Mouse (Mus musculus): ENCODE measurements around the gene Abhd14a. TPM values are rescaled to one million over a fixed set of nuclear protein-coding genes. Genes with fewer than 3 reads are reported as not detected.
A peak's percentile ranks its signal among the peaks of the same experiment; 100 is the strongest.

Gene Abhd14a
- polyA plus RNA-seq, 1 experiment from 2014 or later = 51.9 TPM

DNA sequence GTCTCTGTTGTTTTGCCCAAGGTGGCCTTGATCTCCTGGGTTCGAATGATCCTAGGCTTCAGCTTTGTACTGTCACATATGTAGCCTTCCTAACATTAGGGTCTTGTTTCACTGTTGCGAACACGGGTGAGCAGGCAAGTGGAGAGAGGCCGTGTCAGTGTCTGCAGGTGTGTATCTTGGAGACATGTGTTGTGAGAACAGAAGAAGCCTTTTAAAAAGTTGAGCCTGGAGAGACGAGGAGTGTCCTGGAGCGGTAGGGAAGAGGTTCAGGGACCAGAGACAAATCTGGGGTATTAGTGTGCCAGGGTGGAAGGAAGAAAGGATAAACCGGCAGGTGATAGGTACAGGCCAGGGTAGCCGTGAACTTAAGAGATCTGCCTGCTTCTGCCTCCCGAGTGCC is 30.6 kb upstream of the Abhd14a start:
- H3K27ac ChIP-seq (ENCODE audit: low read depth, low read length) = no peak overlapping the region
- H3K36me3 ChIP-seq (ENCODE audit: control insufficient read depth, insufficient read depth, low read length) = peaks cover 29% of the 10 kb centered on the region
- no peaks in the 10 kb centered on the region for H3K27me3 ChIP-seq (replicated peaks; ENCODE audit: control insufficient read depth, insufficient read depth, low read length)
- no peak for DNase-seq (ENCODE audit: low spot score)
- H3K4me1 ChIP-seq (ENCODE audit: control insufficient read depth, insufficient read depth, low read length) = peaks cover 7% of the 10 kb centered on the region; the same call in 1 of the 2 replicates
- peak overlapping the region; percentile 58 for H3K9ac ChIP-seq (ENCODE audit: low read length)
- peak overlapping the region; percentile 75 for H3K4me2 ChIP-seq (ENCODE audit: low read length)
- no peaks in the 10 kb centered on the region for H3K9me3 ChIP-seq (replicated peaks; ENCODE audit: control insufficient read depth, low read length)
- H3K4me3 ChIP-seq (ENCODE audit: low read depth, low read length) = peak overlapping the region; percentile 66
- 84% methylated on average over 9 of the region's 9 CpGs for WGBS
- ATAC-seq = no peak

GRCm38 (mm10) chr9:106477649-106478048 is 30.2 kb upstream of the Abhd14a start:
- H3K4me2 ChIP-seq (ENCODE audit: low read length) = peak overlapping the region; percentile 75
- peak overlapping the region; percentile 58 for H3K9ac ChIP-seq (ENCODE audit: low read length)
- H3K9me3 ChIP-seq (replicated peaks; ENCODE audit: control insufficient read depth, low read length) = no peaks in the 10 kb centered on the region
- DNase-seq (ENCODE audit: low spot score) (no peak), ATAC-seq (no peak; the same call in 1 of the 2 replicates)
- H3K27me3 ChIP-seq (replicated peaks; ENCODE audit: control insufficient read depth, insufficient read depth, low read length) = no peaks in the 10 kb centered on the region
- WGBS = 4% methylated on average over 16 of the region's 16 CpGs
- peak overlapping the region; percentile 66 for H3K4me3 ChIP-seq (ENCODE audit: low read depth, low read length)
- H3K4me1 ChIP-seq (ENCODE audit: control insufficient read depth, insufficient read depth, low read length) = peaks cover 7% of the 10 kb centered on the region; the same call in 1 of the 2 replicates
- H3K36me3 ChIP-seq (ENCODE audit: control insufficient read depth, insufficient read depth, low read length) = peaks cover 24% of the 10 kb centered on the region
- H3K27ac ChIP-seq (ENCODE audit: low read depth, low read length) = no peak overlapping the region

DNA sequence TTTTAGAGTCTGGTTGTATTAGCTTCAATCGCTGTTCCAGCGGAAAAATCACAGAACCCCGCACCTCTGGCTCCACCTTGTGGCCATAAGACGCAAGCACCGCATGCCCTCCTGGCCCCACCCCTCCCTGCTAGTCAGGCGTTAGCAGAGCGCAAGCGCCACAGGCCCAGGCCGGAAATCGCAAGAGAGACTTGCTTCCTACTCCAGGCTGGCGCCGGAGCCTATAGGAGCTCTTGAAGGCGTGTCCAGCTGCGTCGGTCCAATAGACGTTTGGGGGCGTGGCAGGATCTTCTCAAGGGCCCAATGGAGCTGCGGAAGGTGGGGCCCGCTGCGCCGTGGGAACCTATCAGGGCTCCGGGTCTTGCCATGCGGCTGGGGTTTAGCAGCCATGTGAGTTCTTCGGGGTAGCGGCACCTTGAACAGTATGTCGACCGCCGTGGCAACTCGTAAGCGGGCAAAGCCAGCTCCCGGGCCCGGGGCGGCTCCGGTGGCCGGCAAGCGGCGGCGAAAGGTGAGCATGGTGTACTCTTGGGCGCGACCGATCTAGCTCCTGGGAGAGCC is 29.5 kb upstream of the Abhd14a start, which contains the start of gene Parp3:
Gene Parp3 (minus strand): TSS at position 26 of the 561 bp plus-strand sequence.
- peak within 1 kb of the TSS; percentile 66 for H3K4me3 ChIP-seq (ENCODE audit: low read depth, low read length)
- no peaks in the 10 kb centered on the region for H3K27me3 ChIP-seq (replicated peaks; ENCODE audit: control insufficient read depth, insufficient read depth, low read length)
- H3K27ac ChIP-seq (ENCODE audit: low read depth, low read length) = no peak within 1 kb of the TSS
- H3K36me3 ChIP-seq (ENCODE audit: control insufficient read depth, insufficient read depth, low read length) = peaks cover 21% of the 10 kb centered on the region
- peaks cover 7% of the 10 kb centered on the region; the same call in 1 of the 2 replicates for H3K4me1 ChIP-seq (ENCODE audit: control insufficient read depth, insufficient read depth, low read length)
- under 1% methylated on average over 41 of the region's 41 CpGs for WGBS
- ATAC-seq (peak; percentile 99), DNase-seq (ENCODE audit: low spot score) (peak; percentile 100)
- peak within 1 kb of the TSS; percentile 58 for H3K9ac ChIP-seq (ENCODE audit: low read length)
- no peaks in the 10 kb centered on the region for H3K9me3 ChIP-seq (replicated peaks; ENCODE audit: control insufficient read depth, low read length)
- peak within 1 kb of the TSS; percentile 75 for H3K4me2 ChIP-seq (ENCODE audit: low read length)

DNA sequence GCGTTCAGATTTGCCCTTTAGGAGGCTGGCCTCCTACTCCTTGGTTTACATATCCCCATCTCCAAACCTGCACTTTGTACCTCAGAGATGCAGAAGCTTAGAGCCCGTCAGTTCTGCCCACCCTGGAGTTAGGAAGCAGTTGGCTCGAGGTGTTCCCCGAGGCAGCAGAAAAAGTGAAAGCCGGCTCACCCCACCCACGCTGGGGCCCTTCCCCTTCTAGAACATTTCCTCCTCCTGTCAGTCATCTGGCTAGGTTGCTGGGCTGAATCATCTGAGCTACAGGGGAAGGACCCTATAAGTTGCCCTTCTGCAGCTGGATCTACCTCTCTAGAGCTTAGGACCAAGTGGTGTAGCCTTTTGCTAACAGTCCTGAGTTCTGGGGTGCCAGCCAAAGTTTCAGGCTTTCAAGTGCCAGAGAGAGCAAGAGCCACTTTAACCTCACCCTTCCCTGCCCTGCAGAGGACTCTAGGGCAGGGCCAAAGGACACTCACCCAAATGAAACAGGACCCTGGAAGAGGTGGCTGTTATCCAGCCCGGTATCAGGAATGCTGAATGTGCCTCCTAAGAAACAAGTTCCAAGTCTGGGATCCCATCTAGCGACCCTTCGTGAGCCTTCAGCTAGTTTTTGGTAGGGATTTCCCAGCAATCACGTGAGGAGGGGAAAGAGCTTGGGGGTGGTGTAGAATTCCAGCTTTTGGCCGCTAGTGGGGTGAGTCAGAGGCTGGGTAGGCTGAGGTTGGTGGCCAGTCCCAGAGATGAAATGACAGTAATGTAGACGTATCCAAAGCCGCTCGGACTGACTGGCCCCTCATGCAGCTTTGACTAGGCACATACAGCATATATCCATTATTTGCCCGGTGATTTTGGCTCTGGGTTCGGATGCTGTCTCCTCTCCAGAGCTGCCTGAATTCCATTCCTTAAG is 28.8 kb upstream of the Abhd14a start:
- DNase-seq (ENCODE audit: low spot score) (no peak), ATAC-seq (no peak; the same call in 1 of the 2 replicates)
- H3K9ac ChIP-seq (ENCODE audit: low read length) = no peak overlapping the region
- peaks cover 7% of the 10 kb centered on the region; the same call in 1 of the 2 replicates for H3K4me1 ChIP-seq (ENCODE audit: control insufficient read depth, insufficient read depth, low read length)
- 38% methylated on average over 16 of the region's 16 CpGs for WGBS
- peaks cover 16% of the 10 kb centered on the region for H3K36me3 ChIP-seq (ENCODE audit: control insufficient read depth, insufficient read depth, low read length)
- H3K27ac ChIP-seq (ENCODE audit: low read depth, low read length) = no peak overlapping the region
- H3K4me2 ChIP-seq (ENCODE audit: low read length) = peak overlapping the region; percentile 33
- H3K9me3 ChIP-seq (replicated peaks; ENCODE audit: control insufficient read depth, low read length) = no peaks in the 10 kb centered on the region
- H3K27me3 ChIP-seq (replicated peaks; ENCODE audit: control insufficient read depth, insufficient read depth, low read length) = no peaks in the 10 kb centered on the region
- H3K4me3 ChIP-seq (ENCODE audit: low read depth, low read length) = no peak overlapping the region

DNA sequence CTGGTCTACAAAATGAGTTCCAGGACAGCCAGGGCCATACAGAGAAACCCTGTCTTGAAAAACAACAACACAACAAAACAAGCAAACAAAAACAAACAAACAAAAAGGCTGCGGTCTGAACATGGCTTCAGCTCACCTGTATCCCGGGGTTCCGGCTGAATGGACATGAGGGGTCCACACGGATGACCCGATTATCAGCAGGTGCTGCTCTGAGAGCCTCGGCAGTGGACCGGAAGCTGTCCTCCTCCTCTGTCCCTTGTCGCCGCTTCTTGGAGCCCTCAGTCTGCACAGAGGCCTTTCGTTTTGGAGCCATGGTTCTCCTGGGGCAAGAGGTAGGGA is 28.2 kb upstream of the Abhd14a start, which contains the start of gene Rrp9:
Gene Rrp9 (plus strand): TSS at position 301 of the 339 bp plus-strand sequence.
- ATAC-seq (no peak), DNase-seq (ENCODE audit: low spot score) (no peak)
- Histone ChIP-seq H3K27ac (ENCODE audit: low read depth, low read length) (no peak within 1 kb of the TSS), H3K4me1 (ENCODE audit: control insufficient read depth, insufficient read depth, low read length) (peaks cover 7% of the 10 kb centered on the region; the same call in 1 of the 2 replicates), H3K9me3 (replicated peaks; ENCODE audit: control insufficient read depth, low read length) (no peaks in the 10 kb centered on the region), H3K4me3 (ENCODE audit: low read depth, low read length) (no peak within 1 kb of the TSS), H3K27me3 (replicated peaks; ENCODE audit: control insufficient read depth, insufficient read depth, low read length) (no peaks in the 10 kb centered on the region), H3K9ac (ENCODE audit: low read length) (no peak within 1 kb of the TSS), H3K36me3 (ENCODE audit: control insufficient read depth, insufficient read depth, low read length) (peaks cover 10% of the 10 kb centered on the region), H3K4me2 (ENCODE audit: low read length) (peak within 1 kb of the TSS; percentile 33)
- WGBS = 88% methylated on average over 10 of the region's 10 CpGs

DNA sequence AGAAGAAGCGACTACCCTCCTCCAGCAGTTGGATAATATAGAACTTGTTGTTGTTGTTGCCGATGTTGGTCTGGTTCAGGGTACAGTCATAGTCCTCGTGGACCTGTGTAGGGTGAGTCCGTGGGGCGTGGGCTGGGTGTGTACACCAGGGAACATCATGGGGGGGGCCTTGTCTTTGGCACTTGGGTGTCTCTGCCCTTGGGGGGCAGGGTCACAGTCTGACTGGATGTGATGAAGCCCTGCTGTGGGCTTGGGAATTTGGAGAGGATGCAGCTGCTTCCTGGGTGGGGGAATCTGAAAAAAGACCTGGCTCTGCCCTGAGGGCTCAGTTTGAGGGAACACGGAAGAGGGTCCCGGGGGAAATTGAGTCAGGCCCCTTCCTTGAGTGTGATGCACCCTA is 27.6 kb upstream of the Abhd14a start:
- 61% methylated on average over 7 of the region's 7 CpGs for whole genome bisulfite sequencing
- H3K36me3 ChIP-seq (ENCODE audit: control insufficient read depth, insufficient read depth, low read length) = peaks cover 4% of the 10 kb centered on the region; the same call in 1 of the 2 replicates
- H3K27me3 ChIP-seq (replicated peaks; ENCODE audit: control insufficient read depth, insufficient read depth, low read length) = no peaks in the 10 kb centered on the region
- H3K4me2 ChIP-seq (ENCODE audit: low read length) = no peak overlapping the region
- DNase-seq (ENCODE audit: low spot score) (no peak), ATAC-seq (no peak)
- H3K4me3 ChIP-seq (ENCODE audit: low read depth, low read length) = no peak overlapping the region
- no peak overlapping the region for H3K9ac ChIP-seq (ENCODE audit: low read length)
- peaks cover 7% of the 10 kb centered on the region; the same call in 1 of the 2 replicates for H3K4me1 ChIP-seq (ENCODE audit: control insufficient read depth, insufficient read depth, low read length)
- no peaks in the 10 kb centered on the region for H3K9me3 ChIP-seq (replicated peaks; ENCODE audit: control insufficient read depth, low read length)
- H3K27ac ChIP-seq (ENCODE audit: low read depth, low read length) = no peak overlapping the region

GRCm38 (mm10) chr9:106474456-106474855 is 27.0 kb upstream of the Abhd14a start:
- Histone ChIP-seq H3K9me3 (replicated peaks; ENCODE audit: control insufficient read depth, low read length) (no peaks in the 10 kb centered on the region), H3K4me3 (ENCODE audit: low read depth, low read length) (no peak overlapping the region), H3K27ac (ENCODE audit: low read depth, low read length) (no peak overlapping the region), H3K9ac (ENCODE audit: low read length) (no peak overlapping the region), H3K27me3 (replicated peaks; ENCODE audit: control insufficient read depth, insufficient read depth, low read length) (no peaks in the 10 kb centered on the region), H3K4me1 (ENCODE audit: control insufficient read depth, insufficient read depth, low read length) (peaks cover 7% of the 10 kb centered on the region; the same call in 1 of the 2 replicates), H3K4me2 (ENCODE audit: low read length) (no peak overlapping the region), H3K36me3 (ENCODE audit: control insufficient read depth, insufficient read depth, low read length) (peaks cover 3% of the 10 kb centered on the region; the same call in 1 of the 2 replicates)
- 3% methylated on average over 6 of the region's 6 CpGs for WGBS
- DNase-seq (ENCODE audit: low spot score) (peak; percentile 69), ATAC-seq (no peak)

DNA sequence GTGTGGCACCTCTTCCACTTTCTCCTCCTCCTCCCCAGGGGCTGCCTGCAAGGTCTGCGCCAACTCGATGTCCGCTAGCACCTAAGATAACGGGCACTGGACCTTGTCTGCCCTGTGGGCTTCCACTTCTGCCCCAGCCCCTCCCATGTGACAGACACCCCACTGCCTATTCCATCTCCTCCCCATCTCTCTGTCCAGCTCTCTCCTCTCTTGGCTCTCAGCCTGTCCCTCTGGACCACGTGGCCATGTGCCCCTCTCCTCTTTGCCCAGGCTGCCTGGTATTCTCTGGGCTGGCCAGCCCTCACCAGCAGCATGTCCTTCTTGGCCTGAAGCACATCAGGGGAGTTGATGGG is 26.3 kb upstream of the Abhd14a start:
- 80% methylated on average over 5 of the region's 5 CpGs for WGBS
- ATAC-seq (no peak), DNase-seq (ENCODE audit: low spot score) (no peak)
- H3K27me3 ChIP-seq (replicated peaks; ENCODE audit: control insufficient read depth, insufficient read depth, low read length) = no peaks in the 10 kb centered on the region
- peaks cover 7% of the 10 kb centered on the region; the same call in 1 of the 2 replicates for H3K4me1 ChIP-seq (ENCODE audit: control insufficient read depth, insufficient read depth, low read length)
- no peak overlapping the region for H3K4me3 ChIP-seq (ENCODE audit: low read depth, low read length)
- H3K36me3 ChIP-seq (ENCODE audit: control insufficient read depth, insufficient read depth, low read length) = no peaks in the 10 kb centered on the region
- no peak overlapping the region for H3K9ac ChIP-seq (ENCODE audit: low read length)
- no peaks in the 10 kb centered on the region for H3K9me3 ChIP-seq (replicated peaks; ENCODE audit: control insufficient read depth, low read length)
- no peak overlapping the region for H3K27ac ChIP-seq (ENCODE audit: low read depth, low read length)
- H3K4me2 ChIP-seq (ENCODE audit: low read length) = no peak overlapping the region

Measured in forebrain, embryonic 14.5 days (tissue).